Mouse (Mus musculus): ENCODE measurements around the gene Pcnx2.

GRCm38 (mm10) chr8:125711514-125711913 lies 186.6 kb downstream of the Pcnx2 start:
- TF ChIP-seq POLR2A (IDR thresholded peaks at IDR 0.05; ENCODE audit: low read depth, low read length) (no peak), CTCF (IDR thresholded peaks at IDR 0.05; ENCODE audit: extremely low read depth, insufficient read length, insufficient replicate concordance, low read depth, low read length) (no peak)
